Mouse (Mus musculus) heart, postnatal 0 days (tissue): ENCODE measurements at regions not wholly inside any gene's neighbourhood (a gene's known extent, or its start where the extent isn't known, plus 50 kb on each side); places are given as distances from the start of the nearest gene placed in this dataset.
A peak's percentile ranks its signal among the peaks of the same experiment; 100 is the strongest.

Experiments
- ATAC-seq: fragments of 200-750 bp; cut with Nextera tagmentation; 2 replicates; pipeline ENCODE4 v1.8.0; 2017; ENCODE audit warnings: low read depth, moderate number of reproducible peaks, moderate library complexity; ENCODE audit not compliant: insufficient read depth
- DNase-seq: peaks from one replicate; pipeline ENCODE4 v3.0.0-alpha.2; 2016; ENCODE audit warnings: low spot score
- H3K27ac ChIP-seq: fragments of 300-500 bp; sonication (generic); 2 replicates; pipeline ENCODE4 v1.5.1; 2014; ENCODE audit warnings: low read depth, mild to moderate bottlenecking
- H3K27me3 ChIP-seq: fragments of 300-500 bp; sonication (generic); 2 replicates; pipeline ENCODE4 v1.6.1; 2014; ENCODE audit warnings: low read length, mixed read lengths; ENCODE audit not compliant: control insufficient read depth, insufficient read depth
- H3K36me3 ChIP-seq: fragments of 300-500 bp; sonication (generic); replicated peaks from 2 replicates; pipeline ENCODE4 v1.6.1; 2014; ENCODE audit warnings: low read length, mixed read lengths; ENCODE audit not compliant: control insufficient read depth, insufficient read depth
- H3K4me1 ChIP-seq: fragments of 300-500 bp; sonication (generic); 2 replicates; pipeline ENCODE4 v1.6.1; 2014; ENCODE audit warnings: antibody characterized with exemption; ENCODE audit not compliant: control insufficient read depth, insufficient read depth
- H3K4me2 ChIP-seq: fragments of 300-500 bp; sonication (generic); 2 replicates; pipeline ENCODE4 v1.6.1; 2014; ENCODE audit warnings: low read depth, mild to moderate bottlenecking, low read length, moderate library complexity
- H3K4me3 ChIP-seq: fragments of 300-500 bp; sonication (generic); 2 replicates; pipeline ENCODE4 v1.5.1; 2014; ENCODE audit warnings: low read depth, low read length
- H3K9ac ChIP-seq: fragments of 300-500 bp; sonication (generic); replicated peaks from 2 replicates; pipeline ENCODE4 v1.6.1; 2014; ENCODE audit warnings: low read depth, low read length, mixed read lengths
- H3K9me3 ChIP-seq: fragments of 300-500 bp; sonication (generic); replicated peaks from 2 replicates; pipeline ENCODE4 v1.6.1; 2016; ENCODE audit warnings: low read length; ENCODE audit not compliant: control insufficient read depth
- CTCF ChIP-seq: IDR thresholded peaks from 2 replicates; pipeline ENCODE4 v1.5.1; 2016; ENCODE audit warnings: antibody characterized with exemption, control low read depth, low read depth
- EP300 ChIP-seq: IDR thresholded peaks from 2 replicates; pipeline ENCODE4 v1.6.1; 2016; ENCODE audit warnings: antibody characterized with exemption, low read depth
- WGBS: fragments of 180-500 bp; shearing (Covaris S2); extraction: QIAGEN DNeasy Blood & Tissue Kit; methylation state at CpG from one replicate; pipeline ENCODE4 v1.1.7; 2014; 5-methylcytosine and 5-hydroxymethylcytosine counted together

GRCm38 (mm10) chr13:63678265-63679260, 105.2 kb upstream of the Ptch1 start:
- DNase-seq, result no peak
- Histone ChIP-seq H3K9me3 (no peaks in the 10 kb centered on the region), H3K27me3 (no peaks in the 10 kb centered on the region), H3K4me2 (no peak overlapping the region), H3K36me3 (no peaks in the 10 kb centered on the region), H3K9ac (no peak overlapping the region), H3K4me3 (no peak overlapping the region), H3K27ac (no peak overlapping the region), H3K4me1 (peaks cover 7% of the 10 kb centered on the region; the same call in 1 of the 2 replicates)
- WGBS, result 65% methylated on average over 10 of the region's 10 CpGs
- TF ChIP-seq CTCF (no peak), EP300 (no peak)
- ATAC-seq, result no peak

DNA sequence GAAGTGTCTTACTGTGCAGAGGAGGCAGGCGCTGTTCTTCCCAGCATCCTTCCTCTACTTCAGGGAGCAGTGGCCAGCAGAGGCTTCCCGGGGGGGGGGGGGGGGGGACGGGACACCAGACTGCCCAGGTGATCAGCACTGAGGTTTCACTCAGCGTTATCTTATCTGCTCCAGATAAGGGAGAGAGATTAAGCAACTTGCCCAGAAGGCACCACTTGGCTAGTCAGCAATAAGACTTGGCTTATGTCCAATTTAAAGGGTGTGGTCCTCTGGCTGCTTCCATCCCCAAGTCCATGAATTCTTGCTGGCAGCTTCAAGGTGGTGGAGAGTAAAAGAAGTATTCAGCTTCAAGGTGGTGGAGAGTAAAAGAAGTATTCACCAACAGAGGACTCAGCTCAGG, 108.9 kb upstream of the Ptch1 start:
- no peaks in the 10 kb centered on the region for H3K27me3 ChIP-seq
- H3K4me2 ChIP-seq, result no peak overlapping the region
- TF ChIP-seq CTCF (no peak), EP300 (no peak)
- H3K4me1 ChIP-seq, result 0 out of 2 replicates have a peak, but pooled peaks cover 7% of the 10 kb centered on the region
- H3K9ac ChIP-seq, result no peak overlapping the region
- H3K27ac ChIP-seq, result no peak overlapping the region
- WGBS, result 26% methylated on average over 4 of the region's 4 CpGs
- no peak overlapping the region for H3K4me3 ChIP-seq
- no peaks in the 10 kb centered on the region for H3K36me3 ChIP-seq
- no peak for ATAC-seq
- DNase-seq, result no peak
- no peaks in the 10 kb centered on the region for H3K9me3 ChIP-seq

- Histone ChIP-seq H3K9ac (no peak overlapping the region), H3K27ac (no peak overlapping the region), H3K9me3 (no peaks in the 10 kb centered on the region), H3K4me2 (no peak overlapping the region), H3K36me3 (no peaks in the 10 kb centered on the region), H3K4me1 (peaks cover 8% of the 10 kb centered on the region), H3K4me3 (no peak overlapping the region), H3K27me3 (no peaks in the 10 kb centered on the region)
- 84% methylated on average over 5 of the region's 5 CpGs for WGBS
- ATAC-seq, result no peak
- DNase-seq, result no peak
- TF ChIP-seq EP300 (no peak), CTCF (no peak)
Measured at GRCm38 (mm10) chr13:63691974-63692373, 118.6 kb upstream of the Ptch1 start.

DNA sequence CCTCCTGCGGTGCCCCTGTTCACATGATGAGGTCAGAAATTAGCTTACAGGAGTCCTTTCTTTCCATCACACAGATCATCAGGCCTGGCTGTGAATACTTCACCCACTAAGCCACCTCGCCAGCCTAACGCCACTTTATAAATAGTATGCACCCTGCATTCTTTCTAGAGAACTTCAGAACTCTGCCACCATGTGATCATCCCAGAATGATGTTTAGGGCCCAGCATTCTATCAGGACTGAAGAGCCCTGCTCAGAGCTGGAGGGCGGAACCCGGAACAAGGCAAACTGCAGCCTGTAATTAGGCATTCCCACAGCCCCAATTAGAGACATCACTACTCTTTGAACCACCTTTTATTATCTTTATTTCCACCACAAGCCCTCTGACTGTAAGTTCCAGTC, 120.2 kb upstream of the Ptch1 start:
- H3K27me3 ChIP-seq, result no peaks in the 10 kb centered on the region
- H3K9me3 ChIP-seq, result no peaks in the 10 kb centered on the region
- DNase-seq (peak; percentile 64), ATAC-seq (peak; percentile 92)
- H3K4me2 ChIP-seq, result no peak overlapping the region
- 34% methylated on average over 5 of the region's 5 CpGs for WGBS
- TF ChIP-seq CTCF, result no peak
- TF ChIP-seq EP300, result peak; percentile 63; the same call in 1 of the 2 replicates
- H3K9ac ChIP-seq, result no peak overlapping the region
- H3K4me3 ChIP-seq, result no peak overlapping the region
- H3K27ac ChIP-seq, result peak overlapping the region; percentile 91
- no peaks in the 10 kb centered on the region for H3K36me3 ChIP-seq
- H3K4me1 ChIP-seq, result peaks cover 8% of the 10 kb centered on the region

DNA sequence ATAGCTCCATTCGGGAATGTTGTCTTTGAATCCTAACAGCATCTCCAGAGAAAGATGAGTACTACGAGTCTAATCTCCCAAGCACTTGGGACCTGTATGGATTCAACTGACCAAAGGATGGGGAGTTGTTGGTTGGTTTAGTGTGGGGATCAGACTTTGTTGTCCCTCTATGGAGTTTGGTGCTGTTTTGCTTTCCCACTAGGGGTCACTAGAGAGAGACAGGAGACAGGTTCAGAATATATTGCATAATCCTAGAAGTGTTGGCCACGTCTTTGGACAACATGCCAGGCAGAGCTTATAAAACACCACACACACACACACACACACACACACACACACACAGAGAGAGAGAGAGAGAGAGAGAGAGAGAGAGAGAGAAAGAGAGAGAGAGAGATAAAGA, 118.6 kb upstream of the Ercc6l2 start:
- H3K4me2 ChIP-seq, result no peak overlapping the region
- WGBS, result 41% methylated on average over 3 of the region's 3 CpGs
- H3K9me3 ChIP-seq, result no peaks in the 10 kb centered on the region
- no peaks in the 10 kb centered on the region for H3K36me3 ChIP-seq
- no peak overlapping the region for H3K4me3 ChIP-seq
- H3K9ac ChIP-seq, result no peak overlapping the region
- DNase-seq (peak; percentile 41), ATAC-seq (no peak)
- no peaks in the 10 kb centered on the region for H3K27me3 ChIP-seq
- H3K27ac ChIP-seq, result no peak overlapping the region
- H3K4me1 ChIP-seq, result peaks cover 8% of the 10 kb centered on the region
- peak; percentile 56 for TF ChIP-seq CTCF
- no peak for TF ChIP-seq EP300
